Mouse (Mus musculus) embryonic facial prominence, embryonic 12.5 days (tissue): ENCODE measurements at regions not wholly inside any gene's neighbourhood (a gene's known extent, or its start where the extent isn't known, plus 50 kb on each side); places are given as distances from the start of the nearest gene placed in this dataset.

ENCODE experiments used
- ATAC-seq: fragments of 200-750 bp; cut with Nextera tagmentation; 2 replicates; pipeline ENCODE4 v1.8.0; 2017; ENCODE audit not compliant: insufficient number of reproducible peaks, insufficient read depth, low FRiP score, low TSS enrichment
- H3K27ac ChIP-seq: fragments of 300-500 bp; sonication (generic); 2 replicates; pipeline ENCODE4 v1.5.1; 2016; ENCODE audit warnings: mild to moderate bottlenecking
- H3K27me3 ChIP-seq: fragments of 300-500 bp; sonication (generic); 2 replicates; pipeline ENCODE4 v1.6.1; 2016; ENCODE audit warnings: mild to moderate bottlenecking, moderate library complexity
- H3K36me3 ChIP-seq: fragments of 300-500 bp; sonication (generic); 2 replicates; pipeline ENCODE4 v1.6.1; 2016; ENCODE audit warnings: mild to moderate bottlenecking
- H3K4me1 ChIP-seq: fragments of 300-500 bp; sonication (generic); 2 replicates; pipeline ENCODE4 v1.6.1; 2016
- H3K4me2 ChIP-seq: fragments of 300-500 bp; sonication (generic); replicated peaks from 2 replicates; pipeline ENCODE4 v1.6.1; 2016; ENCODE audit warnings: mild to moderate bottlenecking, moderate library complexity
- H3K4me3 ChIP-seq: fragments of 300-500 bp; sonication (generic); 2 replicates; pipeline ENCODE4 v1.5.1; 2016; ENCODE audit warnings: mild to moderate bottlenecking
- H3K9ac ChIP-seq: fragments of 300-500 bp; sonication (generic); 2 replicates; pipeline ENCODE4 v1.6.1; 2016; ENCODE audit warnings: mild to moderate bottlenecking, moderate library complexity
- H3K9me3 ChIP-seq: fragments of 300-500 bp; sonication (generic); 2 replicates; pipeline ENCODE4 v1.6.1; 2016; ENCODE audit warnings: mild to moderate bottlenecking, moderate library complexity
- WGBS: fragments of 180-500 bp; shearing (Covaris S2); methylation state at CpG from one replicate; pipeline ENCODE4 v1.1.7; 2016; 5-methylcytosine and 5-hydroxymethylcytosine counted together

GRCm38 (mm10) chr2:67180962-67181361, 232.6 kb upstream of the Gm21830 start:
- no peak overlapping the region for H3K27ac ChIP-seq
- H3K4me3 ChIP-seq, result no peak overlapping the region
- 84% methylated on average over 3 of the region's 3 CpGs for WGBS
- peaks cover 2% of the 10 kb centered on the region; the same call in 1 of the 2 replicates for H3K27me3 ChIP-seq
- no peaks in the 10 kb centered on the region for H3K36me3 ChIP-seq
- H3K9ac ChIP-seq, result no peak overlapping the region
- H3K4me1 ChIP-seq, result no peaks in the 10 kb centered on the region
- ATAC-seq, result no peak
- H3K4me2 ChIP-seq, result no peak overlapping the region
- H3K9me3 ChIP-seq, result no peaks in the 10 kb centered on the region

DNA sequence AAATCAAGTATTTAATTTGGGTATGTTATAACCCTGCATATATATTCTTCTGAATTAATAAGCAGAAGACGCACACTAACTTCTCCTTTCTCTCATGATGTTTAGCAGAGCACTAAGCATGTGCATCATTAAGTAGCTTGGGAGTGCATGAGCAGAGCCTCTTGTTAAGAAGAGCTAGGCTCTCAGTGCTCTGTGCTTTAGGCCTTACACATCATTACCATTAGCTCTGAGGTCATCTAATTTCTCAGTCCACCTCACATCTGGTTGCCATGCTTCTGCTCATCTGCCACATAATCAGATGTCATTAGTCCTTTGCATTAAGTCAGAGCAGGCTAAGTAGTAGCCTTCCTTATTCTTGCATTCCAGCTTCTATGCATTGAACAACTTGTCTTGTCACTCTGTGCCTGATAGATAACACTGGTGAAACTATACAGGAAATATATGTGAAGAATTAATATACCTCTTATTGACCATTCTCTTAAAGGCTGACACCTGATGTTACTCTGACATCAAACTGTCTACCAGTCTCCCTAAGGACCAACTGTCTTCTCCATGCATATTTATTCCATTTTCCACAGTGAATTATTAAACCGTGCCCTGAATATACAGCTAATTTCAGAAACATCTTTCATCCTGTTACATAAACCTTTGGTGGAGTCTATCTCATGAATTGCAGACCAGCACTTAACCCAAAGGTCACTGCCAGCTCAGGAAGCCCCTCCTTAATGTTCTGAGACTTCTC, 192.3 kb upstream of the Gm21830 start:
- no peaks in the 10 kb centered on the region for H3K9me3 ChIP-seq
- no peak for ATAC-seq
- no peaks in the 10 kb centered on the region for H3K36me3 ChIP-seq
- no peak overlapping the region for H3K9ac ChIP-seq
- no peak overlapping the region for H3K27ac ChIP-seq
- WGBS, result 71% methylated on average over 2 of the region's 2 CpGs
- no peaks in the 10 kb centered on the region for H3K27me3 ChIP-seq
- H3K4me2 ChIP-seq, result no peak overlapping the region
- H3K4me1 ChIP-seq, result no peaks in the 10 kb centered on the region
- H3K4me3 ChIP-seq, result no peak overlapping the region

DNA sequence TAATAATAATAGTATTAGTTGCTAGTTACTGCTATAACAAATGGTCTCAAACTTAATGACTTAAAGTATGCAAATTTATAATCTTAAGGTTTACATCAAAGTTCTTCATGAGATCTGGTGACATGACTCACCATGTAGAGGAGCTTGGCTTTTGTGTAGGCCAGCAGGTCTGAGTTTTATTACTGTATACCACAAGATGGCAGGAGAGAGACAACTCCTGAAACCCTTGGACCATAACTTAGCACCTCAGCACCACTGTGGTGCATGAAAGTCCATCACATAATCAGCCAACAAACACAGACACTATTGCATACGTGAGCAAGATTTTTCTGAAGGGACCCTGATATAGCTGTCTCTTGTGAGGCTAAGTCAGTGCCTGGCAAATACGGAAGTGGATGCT, 187.2 kb upstream of the Gm21830 start:
- no peak overlapping the region for H3K4me3 ChIP-seq
- no peaks in the 10 kb centered on the region for H3K9me3 ChIP-seq
- no peak overlapping the region for H3K27ac ChIP-seq
- no peak overlapping the region for H3K9ac ChIP-seq
- H3K27me3 ChIP-seq, result no peaks in the 10 kb centered on the region
- ATAC-seq, result 0 out of 2 replicates have a peak, but pooled peaks have one; percentile 35
- no peaks in the 10 kb centered on the region for H3K4me1 ChIP-seq
- no peak overlapping the region for H3K4me2 ChIP-seq
- no peaks in the 10 kb centered on the region for H3K36me3 ChIP-seq
- 81% methylated on average over 2 of the region's 2 CpGs for WGBS

DNA sequence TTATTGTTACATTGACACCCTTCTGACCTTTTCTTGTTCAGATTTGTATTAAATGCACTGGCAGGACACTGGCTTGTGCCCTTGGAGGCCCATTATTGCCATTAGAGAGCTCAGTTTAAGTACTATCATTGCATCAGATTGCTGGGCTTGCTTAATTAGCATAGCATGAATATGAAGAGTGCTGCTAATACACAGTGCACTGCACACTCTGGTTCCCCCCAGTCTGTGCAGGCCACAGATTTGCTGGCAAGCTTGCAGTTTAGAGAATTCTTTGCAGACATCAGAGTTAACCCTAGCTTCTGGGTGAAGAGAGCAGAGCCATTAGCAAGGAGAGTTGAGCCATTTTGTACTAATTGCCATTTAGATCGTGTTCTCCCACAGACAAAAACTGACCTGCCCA, 156.1 kb upstream of the Gm21830 start:
- H3K9ac ChIP-seq, result no peak overlapping the region
- H3K9me3 ChIP-seq, result no peaks in the 10 kb centered on the region
- no peak overlapping the region for H3K27ac ChIP-seq
- H3K4me3 ChIP-seq, result no peak overlapping the region
- ATAC-seq, result no peak
- no peak overlapping the region for H3K4me2 ChIP-seq
- 41% methylated on average over 1 of the region's 1 CpGs for WGBS
- H3K27me3 ChIP-seq, result no peaks in the 10 kb centered on the region
- H3K4me1 ChIP-seq, result no peaks in the 10 kb centered on the region
- no peaks in the 10 kb centered on the region for H3K36me3 ChIP-seq
